Mouse (Mus musculus) midbrain, embryonic 15.5 days (tissue): ENCODE results near the gene Abcc8. TPM values are rescaled to one million over a fixed set of nuclear protein-coding genes. Genes with fewer than 3 reads are reported as not detected.
A peak's percentile ranks its signal among the peaks of the same experiment; 100 is the strongest.

Source experiments
- ATAC-seq: fragments of 200-750 bp; cut with Nextera tagmentation; replicated peaks from 2 replicates; pipeline ENCODE4 v1.8.0; 2017; ENCODE audit warnings: moderate TSS enrichment
- H3K27ac ChIP-seq: fragments of 300-500 bp; sonication (generic); 2 replicates; pipeline ENCODE4 v1.5.1; 2015; ENCODE audit warnings: mild to moderate bottlenecking, inconsistent platforms
- H3K27me3 ChIP-seq: fragments of 300-500 bp; sonication (generic); replicated peaks from 2 replicates; pipeline ENCODE4 v1.6.1; 2015; ENCODE audit warnings: inconsistent platforms
- H3K36me3 ChIP-seq: fragments of 300-500 bp; sonication (generic); replicated peaks from 2 replicates; pipeline ENCODE4 v1.6.1; 2015; ENCODE audit warnings: inconsistent platforms
- H3K4me1 ChIP-seq: fragments of 300-500 bp; sonication (generic); 2 replicates; pipeline ENCODE4 v1.6.1; 2015; ENCODE audit warnings: inconsistent platforms
- H3K4me2 ChIP-seq: fragments of 300-500 bp; sonication (generic); 2 replicates; pipeline ENCODE4 v1.6.1; 2015; ENCODE audit warnings: inconsistent platforms, mild to moderate bottlenecking, moderate library complexity
- H3K4me3 ChIP-seq: fragments of 300-500 bp; sonication (generic); 2 replicates; pipeline ENCODE4 v1.5.1; 2015; ENCODE audit warnings: mild to moderate bottlenecking, inconsistent platforms
- H3K9ac ChIP-seq: fragments of 300-500 bp; sonication (generic); 2 replicates; pipeline ENCODE4 v1.6.1; 2015; ENCODE audit warnings: mild to moderate bottlenecking, inconsistent platforms
- H3K9me3 ChIP-seq: fragments of 300-500 bp; sonication (generic); 2 replicates; pipeline ENCODE4 v1.6.1; 2016; ENCODE audit warnings: inconsistent platforms
- WGBS: fragments of 180-500 bp; shearing (Covaris S2); methylation state at CpG from one replicate; pipeline ENCODE4 v1.1.7; 2015; ENCODE audit warnings: mixed read lengths; 5-methylcytosine and 5-hydroxymethylcytosine counted together
- polyA plus RNA-seq: library from polyadenylated mRNA; unstranded; fragments of >200 nt; fragmentation: Nextera tagmentation; extraction: Ambion mirVana; gene quantifications from 2 replicates; pipeline ENCODE4 v1.2.1, GENCODE M21; 2015

Abcc8 gene
- polyA plus RNA-seq, 1 experiment from 2014 or later = 9.3 TPM

DNA sequence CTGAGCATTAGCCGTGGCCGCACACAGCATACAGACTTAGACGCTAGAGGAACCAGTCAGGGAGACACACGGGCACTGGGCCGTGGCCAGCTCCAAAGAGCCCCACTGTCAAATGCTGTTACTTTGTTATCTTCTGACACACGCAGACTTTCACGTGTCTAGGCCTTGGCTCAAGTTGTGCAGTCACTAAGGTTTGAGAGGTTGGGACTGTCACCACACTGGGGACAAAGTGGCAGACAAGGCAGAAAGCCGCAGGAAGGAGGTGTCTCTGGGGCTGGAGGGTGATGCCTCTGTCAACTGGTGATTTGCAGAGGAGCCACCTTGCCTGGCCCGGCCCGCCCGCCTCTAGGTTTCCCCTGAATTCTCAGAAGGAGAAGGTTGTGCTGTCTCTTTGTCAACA is 54.5 kb downstream of the Abcc8 start:
- WGBS = 85% methylated on average over 11 of the region's 11 CpGs
- no peak overlapping the region for H3K4me3 ChIP-seq
- no peak for ATAC-seq
- H3K36me3 ChIP-seq = no peaks in the 10 kb centered on the region
- H3K9ac ChIP-seq = no peak overlapping the region
- H3K27me3 ChIP-seq = no peaks in the 10 kb centered on the region
- H3K4me1 ChIP-seq = peaks cover 3% of the 10 kb centered on the region; the same call in 1 of the 2 replicates
- no peak overlapping the region for H3K4me2 ChIP-seq
- H3K9me3 ChIP-seq = no peaks in the 10 kb centered on the region
- H3K27ac ChIP-seq = no peak overlapping the region

DNA sequence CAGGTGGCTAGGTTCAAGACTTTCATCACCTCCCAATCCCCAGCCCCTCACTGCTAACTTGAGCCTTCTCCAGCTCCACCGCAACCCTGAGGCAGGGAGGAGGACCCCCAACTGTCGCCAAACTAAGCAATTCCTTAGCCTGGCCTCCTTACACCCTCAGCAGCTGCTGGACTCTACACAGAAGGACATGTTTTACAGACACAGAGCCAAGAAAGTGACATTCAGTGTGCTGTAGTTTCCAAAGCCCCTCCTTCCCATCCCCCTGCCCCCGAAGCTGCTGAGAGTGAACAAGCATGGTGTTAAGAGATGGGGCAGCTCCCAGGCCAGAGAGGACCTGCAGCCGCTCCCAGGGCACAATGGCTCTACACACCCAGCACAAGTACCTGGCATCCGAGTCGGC is 55.4 kb downstream of the Abcc8 start:
- no peak overlapping the region for H3K4me2 ChIP-seq
- no peak overlapping the region for H3K9ac ChIP-seq
- whole genome bisulfite sequencing = 75% methylated on average over 6 of the region's 6 CpGs
- no peaks in the 10 kb centered on the region for H3K27me3 ChIP-seq
- no peaks in the 10 kb centered on the region for H3K9me3 ChIP-seq
- no peak for ATAC-seq
- H3K4me3 ChIP-seq = no peak overlapping the region
- no peaks in the 10 kb centered on the region for H3K36me3 ChIP-seq
- H3K4me1 ChIP-seq = no peaks in the 10 kb centered on the region; the same call in 1 of the 2 replicates
- no peak overlapping the region for H3K27ac ChIP-seq

DNA sequence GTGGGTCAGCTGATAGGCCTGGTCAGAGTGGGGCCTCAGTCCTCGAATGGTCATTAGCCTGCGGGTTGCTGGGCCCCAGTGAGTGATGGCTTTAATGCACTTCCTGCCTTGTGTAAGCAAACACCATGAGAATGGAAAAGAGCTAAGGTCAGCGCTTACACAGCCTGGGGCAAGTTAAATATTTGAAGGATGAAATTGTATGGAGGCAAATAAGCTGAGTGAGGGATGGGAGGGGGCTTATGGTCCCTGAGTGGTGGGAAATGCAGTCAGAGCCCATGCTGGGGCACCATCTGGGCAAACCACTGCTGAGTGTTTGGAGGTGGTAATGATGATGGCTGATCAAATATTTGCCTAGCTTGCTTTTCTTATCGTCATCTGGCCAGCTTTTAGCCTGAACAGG is 56.9 kb downstream of the Abcc8 start:
- 61% methylated on average over 4 of the region's 4 CpGs for WGBS
- Histone ChIP-seq H3K9ac (no peak overlapping the region), H3K9me3 (no peaks in the 10 kb centered on the region), H3K4me2 (no peak overlapping the region), H3K4me3 (no peak overlapping the region), H3K36me3 (no peaks in the 10 kb centered on the region), H3K27me3 (no peaks in the 10 kb centered on the region), H3K27ac (no peak overlapping the region), H3K4me1 (no peaks in the 10 kb centered on the region)
- ATAC-seq = no peak

DNA sequence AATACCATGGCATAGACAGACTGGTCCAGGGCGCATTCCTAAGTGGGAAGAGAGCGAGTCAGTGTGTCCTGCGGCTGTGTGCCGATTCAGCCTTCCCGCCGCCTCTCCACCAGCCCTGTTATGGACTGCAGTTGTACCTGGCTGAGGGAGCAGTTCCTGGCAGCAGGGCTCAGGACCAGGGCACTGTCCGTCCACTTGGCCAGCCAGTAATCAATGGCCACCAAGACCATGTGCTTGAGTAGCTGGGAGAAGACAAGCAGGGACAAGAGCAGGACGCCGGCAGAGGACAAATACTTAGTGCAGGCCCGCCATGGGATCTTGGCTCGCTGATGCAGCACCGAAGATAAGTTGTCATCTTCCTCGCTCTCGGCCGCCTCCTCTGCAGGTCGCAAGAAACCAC is 62.8 kb downstream of the Abcc8 start:
- H3K27me3 ChIP-seq = no peaks in the 10 kb centered on the region
- ATAC-seq = no peak
- 95% methylated on average over 16 of the region's 16 CpGs for WGBS
- H3K9me3 ChIP-seq = no peaks in the 10 kb centered on the region
- no peak overlapping the region for H3K4me2 ChIP-seq
- no peaks in the 10 kb centered on the region for H3K36me3 ChIP-seq
- peaks cover 10% of the 10 kb centered on the region for H3K4me1 ChIP-seq
- no peak overlapping the region for H3K9ac ChIP-seq
- H3K27ac ChIP-seq = no peak overlapping the region
- no peak overlapping the region for H3K4me3 ChIP-seq

DNA sequence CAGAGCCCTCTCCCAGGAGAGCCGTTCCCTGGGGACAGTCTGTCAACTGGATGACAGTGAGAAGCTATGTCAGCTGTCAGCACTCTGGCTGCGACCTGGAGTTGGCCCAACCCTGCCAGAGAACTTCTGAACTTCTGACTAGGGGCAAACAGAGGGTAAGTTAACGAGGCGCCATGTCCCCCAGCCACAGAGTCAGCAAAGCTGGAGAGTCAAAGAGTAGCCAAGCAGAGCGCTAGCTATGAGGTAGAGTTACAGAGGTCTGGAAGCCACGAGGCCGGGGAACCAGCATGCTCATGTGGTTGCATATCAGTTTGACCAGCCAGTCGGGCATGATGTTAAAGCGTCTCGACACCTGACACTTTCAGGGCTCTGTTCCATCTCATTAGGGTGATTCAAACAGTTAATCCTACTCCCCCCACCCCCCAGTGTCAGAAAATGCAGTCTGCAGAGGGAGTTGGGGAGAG is 63.7 kb downstream of the Abcc8 start:
- H3K27me3 ChIP-seq = no peaks in the 10 kb centered on the region
- 63% methylated on average over 10 of the region's 10 CpGs for WGBS
- no peak overlapping the region for H3K9ac ChIP-seq
- no peak overlapping the region for H3K27ac ChIP-seq
- no peaks in the 10 kb centered on the region for H3K9me3 ChIP-seq
- H3K4me1 ChIP-seq = peaks cover 10% of the 10 kb centered on the region
- ATAC-seq = no peak
- no peak overlapping the region for H3K4me2 ChIP-seq
- no peaks in the 10 kb centered on the region for H3K36me3 ChIP-seq
- no peak overlapping the region for H3K4me3 ChIP-seq

DNA sequence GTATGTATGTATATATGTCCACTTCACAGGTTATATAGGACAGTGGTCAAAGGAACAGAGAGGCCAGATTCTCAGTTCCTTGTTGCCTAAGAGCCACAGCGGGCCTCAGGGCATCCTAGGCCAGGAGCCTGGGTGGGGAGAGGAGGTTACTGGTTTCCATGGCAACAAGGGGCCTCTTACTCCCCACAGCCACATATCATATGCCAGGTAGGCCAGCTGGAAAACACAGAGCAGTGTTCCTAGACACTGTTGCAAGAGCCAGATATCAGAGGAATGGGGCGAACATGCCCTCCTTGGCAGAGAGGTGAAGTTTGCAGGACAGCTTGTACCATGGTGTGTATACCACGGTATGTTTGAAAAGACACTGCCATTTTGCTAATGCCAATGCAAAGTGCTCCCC is 66.4 kb downstream of the Abcc8 start:
- no peak for ATAC-seq
- H3K27me3 ChIP-seq = no peaks in the 10 kb centered on the region
- no peak overlapping the region for H3K4me2 ChIP-seq
- H3K4me1 ChIP-seq = peaks cover 10% of the 10 kb centered on the region
- no peak overlapping the region; the same call in 1 of the 2 replicates for H3K9ac ChIP-seq
- H3K27ac ChIP-seq = no peak overlapping the region
- H3K36me3 ChIP-seq = no peaks in the 10 kb centered on the region
- H3K9me3 ChIP-seq = no peaks in the 10 kb centered on the region
- no peak overlapping the region for H3K4me3 ChIP-seq
- 56% methylated on average over 3 of the region's 3 CpGs for WGBS

DNA sequence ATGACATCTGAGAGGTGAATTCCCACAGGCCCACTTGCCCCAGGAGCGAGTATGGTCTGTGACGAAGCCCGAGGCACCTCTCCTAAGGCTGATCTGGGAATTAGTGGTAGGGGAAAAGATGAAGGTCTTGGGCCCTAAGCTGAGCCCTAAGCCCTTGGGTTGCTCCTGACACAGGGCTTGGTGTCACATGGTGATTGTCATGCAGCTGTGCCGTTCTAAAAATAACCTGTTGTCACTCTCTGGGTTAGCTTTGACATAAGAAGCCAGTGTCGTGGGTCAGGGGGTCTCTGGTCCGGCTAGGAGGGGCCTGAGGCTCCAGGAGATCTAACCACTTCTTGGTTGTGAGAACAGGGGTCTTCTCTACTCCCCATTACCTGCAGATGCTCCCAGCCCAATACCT is 67.9 kb downstream of the Abcc8 start:
- H3K9me3 ChIP-seq = no peaks in the 10 kb centered on the region
- no peak for ATAC-seq
- WGBS = 76% methylated on average over 6 of the region's 6 CpGs
- H3K4me2 ChIP-seq = no peak overlapping the region
- no peak overlapping the region for H3K9ac ChIP-seq
- no peaks in the 10 kb centered on the region for H3K36me3 ChIP-seq
- H3K27ac ChIP-seq = no peak overlapping the region
- H3K4me3 ChIP-seq = no peak overlapping the region
- no peaks in the 10 kb centered on the region for H3K27me3 ChIP-seq
- H3K4me1 ChIP-seq = peaks cover 10% of the 10 kb centered on the region

DNA sequence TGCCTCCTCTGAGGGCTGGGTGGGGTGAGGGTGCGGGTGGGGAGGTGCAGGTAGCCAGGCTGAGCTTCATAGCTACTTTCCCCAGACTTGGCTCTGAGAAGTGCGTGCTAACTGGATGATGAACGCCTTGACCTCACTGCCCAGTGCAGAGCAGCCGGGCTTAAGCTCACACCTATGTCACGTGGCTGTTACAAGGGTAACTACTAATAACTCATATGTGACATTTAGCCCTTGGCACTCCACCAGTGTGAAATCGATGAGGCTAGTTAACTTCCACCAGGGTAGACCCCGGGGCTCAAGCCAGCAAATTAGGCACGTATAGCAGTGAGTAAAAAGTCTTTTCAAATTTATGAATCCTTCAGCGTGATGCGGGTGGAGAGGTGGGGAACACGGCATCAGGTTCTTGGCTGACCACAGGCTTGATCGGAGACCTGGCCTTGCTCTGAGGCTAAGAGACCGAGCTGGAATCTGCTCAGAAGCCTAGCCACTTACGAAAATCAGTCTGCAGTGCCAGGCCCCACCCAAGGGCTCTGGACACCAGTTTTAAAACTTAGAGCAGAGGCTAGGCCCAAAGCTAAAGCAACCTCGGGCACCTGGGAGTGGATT is 68.5 kb downstream of the Abcc8 start:
- no peak overlapping the region for H3K27ac ChIP-seq
- H3K27me3 ChIP-seq = no peaks in the 10 kb centered on the region
- ATAC-seq = no peak
- 86% methylated on average over 15 of the region's 15 CpGs for WGBS
- H3K4me3 ChIP-seq = no peak overlapping the region
- H3K4me2 ChIP-seq = no peak overlapping the region
- H3K9ac ChIP-seq = no peak overlapping the region
- H3K36me3 ChIP-seq = no peaks in the 10 kb centered on the region
- no peaks in the 10 kb centered on the region for H3K9me3 ChIP-seq
- H3K4me1 ChIP-seq = peaks cover 10% of the 10 kb centered on the region

DNA sequence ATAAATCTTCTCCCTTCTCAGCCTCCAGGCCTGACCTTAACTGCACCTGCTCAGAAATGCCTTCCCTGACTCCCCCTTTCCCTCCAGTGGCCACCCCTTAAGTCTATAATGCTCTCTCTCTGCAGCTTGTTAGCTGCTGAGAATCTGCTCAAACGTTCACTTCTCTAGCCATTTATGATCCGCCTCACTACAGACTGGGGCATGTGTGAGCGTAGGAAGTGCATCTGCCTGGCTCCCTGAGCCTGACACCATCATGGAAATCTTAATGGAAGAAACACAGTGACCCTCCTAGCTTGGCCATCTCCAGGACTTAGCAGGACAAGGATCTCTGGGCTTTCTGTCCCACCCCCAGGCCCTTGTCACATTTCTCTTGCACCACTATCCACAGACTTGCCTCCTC is 69.8 kb downstream of the Abcc8 start:
- H3K4me2 ChIP-seq = no peak overlapping the region
- no peak for ATAC-seq
- H3K27ac ChIP-seq = no peak overlapping the region
- H3K9me3 ChIP-seq = no peaks in the 10 kb centered on the region
- H3K27me3 ChIP-seq = no peaks in the 10 kb centered on the region
- H3K9ac ChIP-seq = no peak overlapping the region
- WGBS = 72% methylated on average over 3 of the region's 3 CpGs
- H3K36me3 ChIP-seq = no peaks in the 10 kb centered on the region
- no peak overlapping the region for H3K4me3 ChIP-seq
- H3K4me1 ChIP-seq = peaks cover 10% of the 10 kb centered on the region

DNA sequence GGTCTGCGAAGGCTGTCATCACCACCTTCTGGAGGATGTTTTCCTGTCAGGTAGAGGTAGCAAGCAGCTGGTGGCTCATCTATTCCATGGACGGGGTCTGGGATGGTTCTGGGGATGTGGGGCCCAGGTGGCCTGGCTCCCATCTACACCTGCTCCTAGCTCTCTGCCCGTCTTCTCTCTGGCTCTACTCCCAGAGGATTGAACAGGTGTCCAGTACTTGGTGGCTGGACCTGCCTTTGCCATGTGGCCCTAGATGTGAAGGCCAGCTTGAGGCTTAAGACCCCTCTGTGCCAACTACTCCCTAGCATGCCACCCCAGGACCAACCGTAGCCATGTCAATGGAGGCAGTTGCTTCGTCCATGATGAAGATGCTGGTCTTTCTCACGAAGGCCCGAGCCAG is 74.3 kb downstream of the Abcc8 start:
- Histone ChIP-seq H3K27me3 (no peaks in the 10 kb centered on the region), H3K4me1 (0 out of 2 replicates have a peak, but pooled peaks cover 2% of the 10 kb centered on the region), H3K4me2 (no peak overlapping the region), H3K27ac (no peak overlapping the region), H3K9ac (no peak overlapping the region), H3K36me3 (no peaks in the 10 kb centered on the region), H3K4me3 (no peak overlapping the region), H3K9me3 (no peaks in the 10 kb centered on the region)
- no peak for ATAC-seq
- 96% methylated on average over 7 of the region's 7 CpGs for WGBS

DNA sequence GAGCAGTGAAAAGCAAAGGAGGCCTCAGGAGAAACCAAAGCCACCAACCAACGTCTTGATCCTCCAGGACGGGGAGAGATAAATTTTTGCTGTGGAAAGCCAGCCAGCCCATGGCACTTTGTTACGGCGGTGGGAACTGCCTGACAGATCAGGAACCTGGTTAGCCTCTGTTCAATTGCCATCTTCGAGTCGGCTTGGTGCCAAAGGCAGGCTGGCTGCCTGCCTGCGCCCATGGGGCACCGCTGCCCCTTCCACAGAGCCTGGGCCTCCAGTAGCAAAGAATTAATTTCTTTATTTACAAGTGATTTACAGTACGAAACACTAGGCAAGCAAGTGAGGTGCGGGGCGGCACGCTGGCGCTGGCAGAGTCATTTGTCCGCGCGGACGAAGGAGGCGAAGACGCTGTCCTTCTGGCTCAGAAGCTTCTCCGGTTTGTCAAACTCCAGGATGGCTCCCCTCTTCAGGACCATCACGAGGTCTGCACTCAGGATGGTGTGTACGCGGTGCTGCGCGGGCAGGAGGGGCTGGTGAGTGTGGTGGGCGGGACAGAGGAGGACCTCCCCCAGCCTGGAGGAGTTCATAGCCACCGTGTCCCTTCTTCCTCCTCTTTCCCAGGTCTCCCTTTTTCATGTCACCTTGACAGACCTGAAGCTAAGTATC is 75.4 kb downstream of the Abcc8 start:
- H3K36me3 ChIP-seq = no peaks in the 10 kb centered on the region
- no peaks in the 10 kb centered on the region for H3K27me3 ChIP-seq
- peak overlapping the region; percentile 31; the same call in 1 of the 2 replicates for H3K27ac ChIP-seq
- H3K9ac ChIP-seq = no peak overlapping the region
- H3K4me2 ChIP-seq = no peak overlapping the region
- H3K4me1 ChIP-seq = 0 out of 2 replicates have a peak, but pooled peaks cover 7% of the 10 kb centered on the region
- no peaks in the 10 kb centered on the region for H3K9me3 ChIP-seq
- ATAC-seq = no peak
- 76% methylated on average over 27 of the region's 27 CpGs for WGBS
- H3K4me3 ChIP-seq = no peak overlapping the region

DNA sequence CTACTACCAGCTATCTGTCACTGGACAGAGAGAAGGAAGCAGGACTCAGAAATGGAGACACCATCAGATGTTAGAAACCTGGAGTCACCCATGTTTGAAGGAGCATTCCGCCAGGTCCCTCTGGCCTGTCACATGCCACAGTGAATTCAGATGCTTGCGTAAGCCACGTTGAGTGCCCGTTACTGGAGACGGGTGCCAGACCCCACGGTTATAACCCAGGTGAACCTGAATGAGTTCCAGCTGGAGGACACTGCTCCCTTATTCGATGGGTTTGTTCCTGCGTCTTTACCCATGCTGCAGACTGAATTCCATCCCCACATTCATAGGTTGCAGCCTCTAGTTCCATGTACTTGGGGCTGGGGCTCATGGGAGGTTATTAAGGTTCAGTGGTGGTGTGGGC is 76.1 kb downstream of the Abcc8 start:
- Histone ChIP-seq H3K4me2 (no peak overlapping the region), H3K9ac (no peak overlapping the region), H3K27me3 (no peaks in the 10 kb centered on the region), H3K9me3 (no peaks in the 10 kb centered on the region), H3K27ac (no peak overlapping the region), H3K4me1 (0 out of 2 replicates have a peak, but pooled peaks cover 7% of the 10 kb centered on the region), H3K4me3 (no peak overlapping the region), H3K36me3 (no peaks in the 10 kb centered on the region)
- WGBS = 89% methylated on average over 8 of the region's 8 CpGs
- no peak for ATAC-seq

DNA sequence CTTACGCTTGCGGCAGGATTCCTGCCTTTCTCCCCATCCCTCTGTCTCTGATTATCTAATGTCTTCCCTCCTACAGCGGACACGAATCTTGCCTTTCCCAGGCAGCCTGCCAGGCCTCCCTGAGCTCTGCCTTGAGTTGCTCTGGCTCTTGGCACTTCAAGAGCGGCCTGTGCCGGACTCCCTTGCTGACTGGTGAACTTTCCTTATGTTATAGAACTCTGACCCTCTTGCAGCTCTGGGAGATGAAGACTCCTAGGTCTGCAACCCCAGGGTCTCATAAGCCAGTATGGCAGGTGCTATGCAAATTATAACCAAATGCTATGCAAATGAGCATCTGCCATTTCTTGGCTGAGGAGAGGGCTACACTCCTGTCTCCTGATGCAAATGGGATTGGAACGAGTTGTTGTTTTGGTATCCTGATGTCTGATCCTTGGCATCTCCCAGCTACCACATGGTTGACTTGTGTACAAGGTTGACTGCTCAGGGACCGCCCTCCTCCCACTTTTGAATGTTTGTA is 76.7 kb downstream of the Abcc8 start:
- H3K27ac ChIP-seq = peak overlapping the region; percentile 35; the same call in 1 of the 2 replicates
- no peak for ATAC-seq
- H3K27me3 ChIP-seq = no peaks in the 10 kb centered on the region
- H3K4me3 ChIP-seq = no peak overlapping the region
- H3K36me3 ChIP-seq = no peaks in the 10 kb centered on the region
- no peak overlapping the region for H3K4me2 ChIP-seq
- no peak overlapping the region for H3K9ac ChIP-seq
- 52% methylated on average over 8 of the region's 8 CpGs for WGBS
- H3K4me1 ChIP-seq = peaks cover 13% of the 10 kb centered on the region; the same call in 1 of the 2 replicates
- H3K9me3 ChIP-seq = no peaks in the 10 kb centered on the region
